Comparison of ENCODE assay signal across 8 mouse cellular contexts in genomic region chr9:121299223-121299755, GRCm38 (mm10). TPM values are rescaled to one million over a fixed set of nuclear protein-coding genes. Genes with fewer than 3 reads are reported as not detected.
DNase-seq lines count a peak whose midpoint lies in the region; ATAC-seq and TF ChIP-seq lines count a peak whose summit lies in the region.

No protein-coding gene starts in this region.

- no peak for TF ChIP-seq CTCF in hindbrain, postnatal 0 days (IDR thresholded peaks at IDR 0.05; ENCODE audit: low read depth)

- no peak for DNase-seq in kidney, adult 8-10 months
- no peak for DNase-seq in embryonic facial prominence, embryonic 10.5 days (ENCODE audit: low spot score)
- no peak for DNase-seq in hindbrain, postnatal 0 days (ENCODE audit: low spot score)
- no peak for DNase-seq in right cerebral cortex, postnatal 10 days (ENCODE audit: low spot score in 2 of 2)
- no peak for DNase-seq in urinary bladder, postnatal 25 days (ENCODE audit: low spot score)

- no peaks in the 10 kb centered on the region for H3K36me3 ChIP-seq in kidney, embryonic 16.5 days (ENCODE audit: insufficient read depth, low read length)
- H3K36me3 ChIP-seq in embryonic facial prominence, embryonic 10.5 days (replicated peaks), result no peaks in the 10 kb centered on the region
- H3K36me3 ChIP-seq in hindbrain, postnatal 0 days (ENCODE audit: insufficient read depth, low read length), result no peaks in the 10 kb centered on the region
- peaks cover 9% of the 10 kb centered on the region for H3K36me3 ChIP-seq in myocyte (ENCODE audit: control insufficient read depth, insufficient read depth)

- peak overlapping the region; percentile 99 for H3K4me2 ChIP-seq in kidney, embryonic 16.5 days (replicated peaks; ENCODE audit: low read depth, low read length)
- peak overlapping the region; percentile 91 for H3K4me2 ChIP-seq in hindbrain, postnatal 0 days (ENCODE audit: low read depth, low read length)
- peak overlapping the region; percentile 80 for H3K4me2 ChIP-seq in myocyte (ENCODE audit: low read depth)

- peaks cover 65% of the 10 kb centered on the region for H3K79me2 ChIP-seq in myocyte (ENCODE audit: control insufficient read depth, insufficient read depth)

- H3K9me3 ChIP-seq in kidney, embryonic 16.5 days (ENCODE audit: low read length), result no peaks in the 10 kb centered on the region
- H3K9me3 ChIP-seq in embryonic facial prominence, embryonic 10.5 days, result no peaks in the 10 kb centered on the region
- H3K9me3 ChIP-seq in hindbrain, postnatal 0 days (ENCODE audit: low read length), result no peaks in the 10 kb centered on the region

- TF ChIP-seq POLR2A in myocyte (IDR thresholded peaks at IDR 0.05; ENCODE audit: insufficient read length, low read depth), result no peak

- no peak for ATAC-seq in kidney, embryonic 16.5 days (ENCODE audit: low FRiP score, low TSS enrichment)
- ATAC-seq in hindbrain, postnatal 0 days, result no peak
- no peak for ATAC-seq in erythroblast, adult 5-6 weeks (replicated peaks; ENCODE audit: low FRiP score, poor library complexity, severe bottlenecking)

- 57% methylated on average over 9 of the region's 9 CpGs for WGBS in kidney, embryonic 16.5 days
- 79% methylated on average over 9 of the region's 9 CpGs for WGBS in embryonic facial prominence, embryonic 10.5 days
- WGBS in hindbrain, postnatal 0 days, result 42% methylated on average over 9 of the region's 9 CpGs

- peak overlapping the region; percentile 92; the same call in 1 of the 2 replicates for H3K9ac ChIP-seq in kidney, embryonic 16.5 days (replicated peaks; ENCODE audit: low read length)
- peak overlapping the region; percentile 37; the same call in 1 of the 2 replicates for H3K9ac ChIP-seq in hindbrain, postnatal 0 days (replicated peaks; ENCODE audit: low read length)

- H3K4me3 ChIP-seq in kidney, embryonic 16.5 days (ENCODE audit: low read length), result peak overlapping the region; percentile 91
- peak overlapping the region; percentile 96 for H3K4me3 ChIP-seq in embryonic facial prominence, embryonic 10.5 days
- peak overlapping the region; percentile 92 for H3K4me3 ChIP-seq in hindbrain, postnatal 0 days (ENCODE audit: low read length)
- peak overlapping the region; percentile 80 for H3K4me3 ChIP-seq in myocyte

- peaks cover 42% of the 10 kb centered on the region for H3K4me1 ChIP-seq in kidney, embryonic 16.5 days (ENCODE audit: insufficient read depth, low read length)
- peaks cover 66% of the 10 kb centered on the region for H3K4me1 ChIP-seq in embryonic facial prominence, embryonic 10.5 days
- peaks cover 38% of the 10 kb centered on the region for H3K4me1 ChIP-seq in hindbrain, postnatal 0 days (ENCODE audit: insufficient read depth, low read length)

- no peak overlapping the region for H3K27ac ChIP-seq in kidney, embryonic 16.5 days (ENCODE audit: low read length)
- peak overlapping the region; percentile 77 for H3K27ac ChIP-seq in embryonic facial prominence, embryonic 10.5 days (replicated peaks)
- H3K27ac ChIP-seq in hindbrain, postnatal 0 days, result peak overlapping the region; percentile 78; the same call in 1 of the 2 replicates

- H3ac ChIP-seq in myocyte (ENCODE audit: control insufficient read depth, insufficient read length), result no peak overlapping the region

- H3K27me3 ChIP-seq in kidney, embryonic 16.5 days (ENCODE audit: insufficient read depth, low read length), result 0 out of 2 replicates have a peak, but pooled peaks cover 4% of the 10 kb centered on the region
- peaks cover 37% of the 10 kb centered on the region for H3K27me3 ChIP-seq in embryonic facial prominence, embryonic 10.5 days (replicated peaks; ENCODE audit: low read depth, poor library complexity, severe bottlenecking)
- no peaks in the 10 kb centered on the region for H3K27me3 ChIP-seq in hindbrain, postnatal 0 days (ENCODE audit: insufficient read depth, low read length)
- H3K27me3 ChIP-seq in myocyte (ENCODE audit: control insufficient read depth, insufficient read depth, insufficient read length), result no peaks in the 10 kb centered on the region

TF ChIP-seq in myocyte, 11 proteins besides CTCF, POLR2A, EP300 and RAD21:
- no peak for TF ChIP-seq E2F4 (IDR thresholded peaks at IDR 0.05; ENCODE audit: insufficient read depth)
- TF ChIP-seq REST (IDR thresholded peaks at IDR 0.05; ENCODE audit: insufficient read depth, insufficient read length), result no peak
- no peak for TF ChIP-seq MYOG (IDR thresholded peaks at IDR 0.05; ENCODE audit: control insufficient read depth in 1 of 3, insufficient read depth in 1 of 3, insufficient read length in 2 of 3, low read depth in 2 of 3)
- TF ChIP-seq MYOD1 (IDR thresholded peaks at IDR 0.05; ENCODE audit: control insufficient read depth in 1 of 3, insufficient read length in 2 of 3, low read depth in 2 of 3), result no peak
- TF ChIP-seq SRF (IDR thresholded peaks at IDR 0.05; ENCODE audit: control insufficient read depth, insufficient read length, low read depth), result no peak
- TF ChIP-seq CEBPB (IDR thresholded peaks at IDR 0.05; ENCODE audit: insufficient read depth, poor library complexity, severe bottlenecking), result no peak
- no peak for TF ChIP-seq USF1 (IDR thresholded peaks at IDR 0.05; ENCODE audit: low read depth)
- TF ChIP-seq MAX (IDR thresholded peaks at IDR 0.05; ENCODE audit: low read depth), result no peak
- no peak for TF ChIP-seq TCF3 (IDR thresholded peaks at IDR 0.05; ENCODE audit: insufficient read length, low read depth)

RNA-seq across cellular contexts. Expression of gene Trak1, which starts 2.0 kb away (rescaled TPM):
- 16.2 and 17.7 TPM in 2 replicates for polyA plus RNA-seq in kidney, embryonic 16.5 days (2015; fragmentation: Nextera tagmentation; extraction: Ambion mirVana)
- 14.1 and 14.7 TPM in 2 replicates for polyA plus RNA-seq in embryonic facial prominence, embryonic 10.5 days (2016; fragmentation: Nextera tagmentation; extraction: Ambion mirVana)
- total RNA-seq in hindbrain, postnatal 0 days (2014; rRNA removed), result 129 and 170 TPM in 2 replicates
- polyA plus RNA-seq in hindbrain, postnatal 0 days (2015; fragmentation: Nextera tagmentation; extraction: Ambion mirVana), result 55.7 and 57.8 TPM in 2 replicates
- 60.8 TPM for polyA plus RNA-seq in myocyte (2012; fragmentation: generic; extraction: Trizol)
- 5.0 and 36.9 TPM in 2 replicates for total RNA-seq in erythroblast, adult 5-6 weeks (2015; ENCODE audit: low replicate concordance)
- 3.0 and 6.7 TPM in 2 replicates for total RNA-seq in erythroblast, adult 5-6 weeks (2017; ENCODE audit: low replicate concordance)

RNA-seq across cellular contexts. Expression of gene Ulk4, which starts 22.3 kb away (rescaled TPM):
- 144 and 148 TPM in 2 replicates for polyA plus RNA-seq in kidney, embryonic 16.5 days (2015; fragmentation: Nextera tagmentation; extraction: Ambion mirVana)
- polyA plus RNA-seq in embryonic facial prominence, embryonic 10.5 days (2016; fragmentation: Nextera tagmentation; extraction: Ambion mirVana), result 140 TPM in 2 replicates
- total RNA-seq in hindbrain, postnatal 0 days (2014; rRNA removed), result 8.9 and 20.0 TPM in 2 replicates
- polyA plus RNA-seq in hindbrain, postnatal 0 days (2015; fragmentation: Nextera tagmentation; extraction: Ambion mirVana), result 76.3 and 80.8 TPM in 2 replicates
- polyA plus RNA-seq in myocyte (2012; fragmentation: generic; extraction: Trizol), result 0.85 TPM
- total RNA-seq in erythroblast, adult 5-6 weeks (2015; ENCODE audit: low replicate concordance), result not detected in 2 replicates
- 0.34 and 3.9 TPM in 2 replicates for total RNA-seq in erythroblast, adult 5-6 weeks (2017; ENCODE audit: low replicate concordance)

Comparison
In these comparisons a context has a peak if more than half of its experiments do, and no peak if none do; other contexts are left out.
1. RNA of gene Ulk4, which starts 22.3 kb away (polyA plus RNA-seq): 144 to 148 TPM in kidney, embryonic 16.5 days, 140 TPM in embryonic facial prominence, embryonic 10.5 days and 76.3 to 80.8 TPM in hindbrain, postnatal 0 days; 0.85 TPM in myocyte (single experiment); every median in the first group is over 10 times any median in the second.
2. Peak in every context shown above with its lines, with median percentiles within 50 percentile points of each other: H3K4me2 ChIP-seq and H3K4me3 ChIP-seq.